Mouse (Mus musculus) stomach, embryonic 14.5 days (tissue): ENCODE results near the gene Ccdc177. TPM values are rescaled to one million over a fixed set of nuclear protein-coding genes. Genes with fewer than 3 reads are reported as not detected.
"Not testable (repeated sequence)": the region's sequence is repeated elsewhere in the genome, so short reads cannot be mapped to it uniquely, and the experiment has no call there.

Experiments used
- ATAC-seq: fragments of 200-750 bp; cut with Nextera tagmentation; 2 replicates; pipeline ENCODE4 v1.8.0; 2017; ENCODE audit warnings: low read depth, moderate TSS enrichment; ENCODE audit not compliant: insufficient number of reproducible peaks, insufficient read depth, low FRiP score
- H3K27ac ChIP-seq: fragments of 300-500 bp; sonication (generic); 2 replicates; pipeline ENCODE4 v1.5.1; 2014; ENCODE audit warnings: mild to moderate bottlenecking, low read length, moderate library complexity, mixed read lengths
- H3K27me3 ChIP-seq: fragments of 300-500 bp; sonication (generic); 2 replicates; pipeline ENCODE4 v1.6.1; 2014; ENCODE audit warnings: low read length, control low read depth, mixed read lengths; ENCODE audit not compliant: control insufficient read depth, insufficient read depth
- H3K36me3 ChIP-seq: fragments of 300-500 bp; sonication (generic); 2 replicates; pipeline ENCODE4 v1.6.1; 2014; ENCODE audit warnings: mild to moderate bottlenecking, control low read depth, low read length, moderate library complexity, mixed read lengths; ENCODE audit not compliant: control insufficient read depth, insufficient read depth
- H3K4me1 ChIP-seq: fragments of 300-500 bp; sonication (generic); 2 replicates; pipeline ENCODE4 v1.6.1; 2014; ENCODE audit warnings: low read length, control low read depth, mixed read lengths; ENCODE audit not compliant: control insufficient read depth, insufficient read depth
- H3K4me2 ChIP-seq: fragments of 300-500 bp; sonication (generic); replicated peaks from 2 replicates; pipeline ENCODE4 v1.6.1; 2014; ENCODE audit warnings: low read depth, low read length, control low read depth
- H3K4me3 ChIP-seq: fragments of 300-500 bp; sonication (generic); 2 replicates; pipeline ENCODE4 v1.5.1; 2014; ENCODE audit warnings: low read depth, low read length, control low read depth
- H3K9ac ChIP-seq: fragments of 300-500 bp; sonication (generic); replicated peaks from 2 replicates; pipeline ENCODE4 v1.6.1; 2014; ENCODE audit warnings: low read depth, mild to moderate bottlenecking, control low read depth, low read length, moderate library complexity, mixed read lengths
- H3K9me3 ChIP-seq: fragments of 300-500 bp; sonication (generic); 2 replicates; pipeline ENCODE4 v1.6.1; 2016; ENCODE audit warnings: low read depth, low read length, control low read depth; ENCODE audit not compliant: control insufficient read depth
- WGBS: fragments of 180-500 bp; shearing (Covaris S2); extraction: QIAGEN DNeasy Blood & Tissue Kit; methylation state at CpG from one replicate; pipeline ENCODE4 v1.1.7; 2014; 5-methylcytosine and 5-hydroxymethylcytosine counted together
- polyA plus RNA-seq: library from polyadenylated mRNA; unstranded; fragments of >200 nt; fragmentation: Nextera tagmentation; extraction: Ambion mirVana; gene quantifications from 2 replicates; pipeline ENCODE4 v1.2.1, GENCODE M21; 2014

Ccdc177 gene
- polyA plus RNA-seq, 1 experiment from 2014 or later: 0.26 TPM

GRCm38 (mm10) chr12:80789276-80789675 is 28.8 kb upstream of the Ccdc177 start:
- H3K9ac ChIP-seq, H3K4me2 ChIP-seq, H3K27ac ChIP-seq, H3K36me3 ChIP-seq, ATAC-seq, H3K27me3 ChIP-seq, H3K9me3 ChIP-seq, H3K4me3 ChIP-seq, H3K4me1 ChIP-seq: not testable (repeated sequence)
- WGBS: 93% methylated on average over 4 of the region's 4 CpGs

- 80% methylated on average over 3 of the region's 3 CpGs for WGBS
- no peak overlapping the region for H3K9ac ChIP-seq
- no peak overlapping the region for H3K4me2 ChIP-seq
- peaks cover 4% of the 10 kb centered on the region; the same call in 1 of the 2 replicates for H3K4me1 ChIP-seq
- no peak overlapping the region for H3K27ac ChIP-seq
- H3K36me3 ChIP-seq: no peaks in the 10 kb centered on the region
- no peak for ATAC-seq
- H3K4me3 ChIP-seq: no peak overlapping the region
- no peaks in the 10 kb centered on the region for H3K9me3 ChIP-seq
- no peaks in the 10 kb centered on the region for H3K27me3 ChIP-seq
Observed at GRCm38 (mm10) chr12:80788188-80788587, 27.7 kb upstream of the Ccdc177 start.

- WGBS: 36% methylated on average over 11 of the region's 11 CpGs
- H3K9ac ChIP-seq: no peak overlapping the region
- H3K4me2 ChIP-seq: no peak overlapping the region
- H3K27me3 ChIP-seq: no peaks in the 10 kb centered on the region
- H3K4me3 ChIP-seq: no peak overlapping the region
- ATAC-seq: no peak
- H3K27ac ChIP-seq: no peak overlapping the region
- no peaks in the 10 kb centered on the region for H3K36me3 ChIP-seq
- H3K9me3 ChIP-seq: no peaks in the 10 kb centered on the region
- peaks cover 4% of the 10 kb centered on the region; the same call in 1 of the 2 replicates for H3K4me1 ChIP-seq
Observed at GRCm38 (mm10) chr12:80787604-80788003, 27.1 kb upstream of the Ccdc177 start.

- Histone ChIP-seq H3K4me2 (no peak overlapping the region), H3K36me3 (no peaks in the 10 kb centered on the region), H3K27ac (no peak overlapping the region), H3K4me3 (no peak overlapping the region), H3K4me1 (peaks cover under 1% of the 10 kb centered on the region; the same call in 1 of the 2 replicates), H3K9ac (no peak overlapping the region), H3K9me3 (no peaks in the 10 kb centered on the region), H3K27me3 (no peaks in the 10 kb centered on the region)
- 77% methylated on average over 1 of the region's 1 CpGs for WGBS
- no peak for ATAC-seq
Observed at GRCm38 (mm10) chr12:80786591-80786990, 26.1 kb upstream of the Ccdc177 start.

DNA sequence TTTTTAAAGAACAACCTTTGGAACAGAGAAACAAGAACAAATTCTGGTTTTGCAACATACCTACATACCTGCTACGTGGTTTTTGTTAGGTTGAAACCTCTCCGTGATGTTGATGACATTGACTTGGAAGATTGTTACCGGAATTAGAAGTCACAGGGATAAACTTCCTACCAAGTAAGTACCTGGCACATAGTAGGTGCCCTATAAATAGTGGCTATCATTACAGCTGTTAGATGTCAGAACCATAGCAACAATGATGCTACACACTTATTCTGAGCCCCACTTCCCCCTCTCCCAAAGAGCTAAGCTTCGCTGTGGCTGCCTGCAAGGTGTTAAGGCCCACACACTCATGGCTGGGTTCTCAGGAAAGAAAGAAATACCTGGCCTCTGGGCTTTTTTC is 25.1 kb upstream of the Ccdc177 start:
- H3K4me1 ChIP-seq: no peaks in the 10 kb centered on the region
- no peaks in the 10 kb centered on the region for H3K27me3 ChIP-seq
- no peak for ATAC-seq
- no peaks in the 10 kb centered on the region for H3K36me3 ChIP-seq
- H3K4me2 ChIP-seq: no peak overlapping the region
- WGBS: 85% methylated on average over 4 of the region's 4 CpGs
- no peak overlapping the region for H3K4me3 ChIP-seq
- H3K9ac ChIP-seq: no peak overlapping the region
- no peaks in the 10 kb centered on the region for H3K9me3 ChIP-seq
- no peak overlapping the region for H3K27ac ChIP-seq

DNA sequence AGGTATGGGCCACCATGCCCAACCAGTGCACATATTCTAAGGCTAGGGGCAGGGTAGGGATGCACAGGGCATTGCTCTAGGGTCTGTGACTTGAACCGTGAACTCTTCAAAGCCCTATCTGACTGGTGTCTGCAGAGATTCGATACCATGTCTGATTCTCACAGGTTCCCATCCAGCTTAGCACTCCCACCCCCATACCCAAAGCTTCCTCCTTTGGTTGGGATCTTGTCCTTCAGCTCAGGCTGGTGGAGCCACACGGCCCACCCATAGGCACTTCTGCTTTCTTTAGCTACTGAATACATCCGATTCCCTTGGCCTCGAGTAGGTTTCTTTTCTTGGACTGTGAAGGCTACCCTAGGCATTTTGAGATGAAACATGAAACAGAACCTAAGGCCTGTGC is 24.5 kb upstream of the Ccdc177 start:
- no peak for ATAC-seq
- Histone ChIP-seq H3K27ac (no peak overlapping the region), H3K9me3 (no peaks in the 10 kb centered on the region), H3K4me3 (no peak overlapping the region), H3K4me1 (no peaks in the 10 kb centered on the region), H3K9ac (no peak overlapping the region), H3K36me3 (no peaks in the 10 kb centered on the region), H3K4me2 (no peak overlapping the region), H3K27me3 (no peaks in the 10 kb centered on the region)
- WGBS: 88% methylated on average over 5 of the region's 5 CpGs

GRCm38 (mm10) chr12:80783889-80784288 is 23.4 kb upstream of the Ccdc177 start:
- ATAC-seq: no peak
- no peaks in the 10 kb centered on the region for H3K4me1 ChIP-seq
- no peaks in the 10 kb centered on the region for H3K27me3 ChIP-seq
- H3K27ac ChIP-seq: no peak overlapping the region
- no peak overlapping the region for H3K4me2 ChIP-seq
- H3K9me3 ChIP-seq: no peaks in the 10 kb centered on the region
- WGBS: 58% methylated on average over 1 of the region's 1 CpGs
- H3K36me3 ChIP-seq: no peaks in the 10 kb centered on the region
- no peak overlapping the region for H3K9ac ChIP-seq
- H3K4me3 ChIP-seq: no peak overlapping the region

DNA sequence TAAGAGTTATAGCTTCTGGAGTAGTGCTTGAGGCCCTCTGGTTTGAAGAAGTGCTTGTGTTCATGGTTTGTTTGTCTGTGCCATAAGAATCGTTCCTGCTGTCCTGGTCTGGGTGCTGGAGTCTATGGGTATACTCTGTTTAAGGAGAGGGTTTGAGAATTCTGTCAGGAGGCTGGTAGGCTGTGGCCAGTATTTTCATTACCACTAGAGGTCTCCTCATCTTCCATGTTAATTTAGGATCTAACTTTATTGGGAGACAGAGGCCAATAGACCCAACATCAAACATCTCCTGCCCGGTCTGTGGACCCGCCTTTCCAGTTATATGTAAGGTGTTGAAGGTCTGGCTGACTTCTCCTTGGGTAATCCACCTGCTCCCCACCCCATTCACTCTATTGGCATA is 22.4 kb upstream of the Ccdc177 start:
- no peaks in the 10 kb centered on the region for H3K4me1 ChIP-seq
- H3K4me2 ChIP-seq: no peak overlapping the region
- no peak overlapping the region for H3K4me3 ChIP-seq
- H3K27me3 ChIP-seq: no peaks in the 10 kb centered on the region
- no peak overlapping the region for H3K9ac ChIP-seq
- ATAC-seq: no peak
- H3K27ac ChIP-seq: no peak overlapping the region
- no peaks in the 10 kb centered on the region for H3K36me3 ChIP-seq
- 26% methylated on average over 3 of the region's 3 CpGs for WGBS
- no peaks in the 10 kb centered on the region for H3K9me3 ChIP-seq

DNA sequence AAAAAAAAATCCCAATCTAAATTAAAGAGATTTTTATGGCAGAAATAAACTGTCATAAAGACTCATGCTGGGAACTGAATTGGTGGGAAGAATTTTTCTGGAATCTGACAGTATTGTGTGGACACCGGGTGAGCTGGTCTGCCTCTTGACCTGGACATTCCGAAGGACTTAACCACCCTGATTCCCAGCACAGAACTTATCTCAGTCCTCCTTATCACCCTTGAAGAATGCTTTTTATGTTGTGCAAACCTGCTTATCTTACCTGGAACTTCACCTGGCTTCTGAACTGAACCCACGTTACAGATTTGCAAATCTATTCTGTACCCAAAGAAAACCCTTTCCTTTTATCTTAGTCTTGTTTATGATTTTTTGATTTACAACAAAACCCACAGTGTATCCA is 21.7 kb upstream of the Ccdc177 start:
- no peaks in the 10 kb centered on the region for H3K9me3 ChIP-seq
- no peaks in the 10 kb centered on the region for H3K36me3 ChIP-seq
- no peak overlapping the region for H3K4me3 ChIP-seq
- no peak overlapping the region for H3K4me2 ChIP-seq
- no peaks in the 10 kb centered on the region for H3K27me3 ChIP-seq
- no peak for ATAC-seq
- WGBS: 63% methylated on average over 3 of the region's 3 CpGs
- no peaks in the 10 kb centered on the region for H3K4me1 ChIP-seq
- no peak overlapping the region for H3K9ac ChIP-seq
- H3K27ac ChIP-seq: no peak overlapping the region
